Mouse (Mus musculus) adrenal gland, adult 10 weeks (tissue): ENCODE data around the gene Epn3. TPM values are rescaled to one million over a fixed set of nuclear protein-coding genes. Genes with fewer than 3 reads are reported as not detected.

Source experiments
- polyA plus RNA-seq: library from polyadenylated mRNA; stranded (reverse); fragments of 350-450 nt; fragmentation: Illumina TruSeq; extraction: RNeasy Lipid Tissue Mini Kit (QIAGEN cat#74804); gene quantifications from one replicate; pipeline ENCODE4 v1.2.3, GENCODE M21; 2014; ENCODE audit warnings: low read depth, low replicate concordance

Epn3 gene
- 1.2 TPM for polyA plus RNA-seq

DNA sequence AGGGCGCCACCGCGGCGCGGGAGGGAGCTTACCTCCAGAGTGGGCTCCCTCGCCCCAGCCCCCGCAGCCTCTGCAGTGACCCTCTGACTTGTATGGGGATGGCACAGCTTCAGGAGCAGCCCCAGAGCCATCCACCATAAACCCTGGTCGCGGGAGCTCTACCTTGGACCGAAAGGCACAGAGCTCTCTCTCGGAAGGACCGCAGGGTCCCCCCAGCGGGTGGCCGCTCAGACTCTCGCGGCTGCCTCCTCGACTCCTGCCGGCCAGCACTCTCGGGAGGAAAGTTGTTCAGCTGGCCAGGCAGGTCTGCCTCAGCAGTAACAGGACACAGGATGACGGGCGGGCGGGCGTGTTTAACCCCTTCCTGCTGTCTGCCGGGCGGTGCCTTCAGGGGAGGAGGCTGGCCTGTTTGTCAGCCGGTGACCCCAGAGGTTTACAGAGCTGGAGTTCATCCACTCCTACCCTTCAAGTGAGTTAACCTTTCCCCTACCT, at the start of gene Epn3:
Epn3 (minus strand) TSS at position 314 of the 492 bp plus-strand sequence.

DNA sequence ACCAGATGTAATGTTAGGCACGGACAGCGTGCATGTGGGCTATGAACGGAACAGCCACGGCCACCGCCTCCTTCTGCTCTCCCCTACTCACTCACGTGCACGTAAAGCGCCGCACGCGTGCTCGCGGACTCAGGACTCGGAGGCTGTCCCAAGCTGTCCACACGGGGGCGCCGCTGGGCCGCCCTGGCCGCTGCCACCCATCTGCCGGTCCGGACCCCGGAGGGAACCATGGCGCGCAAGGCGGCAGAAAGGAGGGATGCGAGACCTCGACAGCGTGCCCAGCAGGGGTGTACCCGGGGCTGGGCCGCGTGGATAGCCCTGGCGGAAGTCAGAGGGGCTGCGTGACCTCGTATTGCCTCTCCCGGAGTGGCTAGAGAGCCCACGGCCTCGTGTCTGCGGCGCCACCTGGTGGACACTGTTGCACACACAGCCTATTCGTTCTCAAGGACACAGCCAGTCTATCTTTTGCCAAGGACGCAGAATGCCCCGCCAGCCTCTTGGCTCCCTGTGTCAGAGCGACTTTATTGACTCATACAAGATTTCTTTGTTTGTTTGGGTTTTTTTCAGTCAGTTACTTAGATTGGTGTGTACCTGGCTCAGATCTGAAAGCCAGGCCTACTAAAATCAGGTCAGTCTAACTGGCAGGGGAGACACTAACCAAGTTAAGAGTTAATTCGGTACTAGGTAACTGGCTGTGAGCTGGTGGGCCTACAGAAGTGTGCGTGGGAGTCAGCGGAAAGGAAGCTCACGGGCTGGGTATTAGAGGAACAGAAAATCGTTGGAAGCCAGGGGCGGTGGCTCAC, 49.3 kb upstream of the Epn3 start, which contains the start of gene Rsad1:
Rsad1 (minus strand) TSS at position 368 of the 803 bp plus-strand sequence.

DNA sequence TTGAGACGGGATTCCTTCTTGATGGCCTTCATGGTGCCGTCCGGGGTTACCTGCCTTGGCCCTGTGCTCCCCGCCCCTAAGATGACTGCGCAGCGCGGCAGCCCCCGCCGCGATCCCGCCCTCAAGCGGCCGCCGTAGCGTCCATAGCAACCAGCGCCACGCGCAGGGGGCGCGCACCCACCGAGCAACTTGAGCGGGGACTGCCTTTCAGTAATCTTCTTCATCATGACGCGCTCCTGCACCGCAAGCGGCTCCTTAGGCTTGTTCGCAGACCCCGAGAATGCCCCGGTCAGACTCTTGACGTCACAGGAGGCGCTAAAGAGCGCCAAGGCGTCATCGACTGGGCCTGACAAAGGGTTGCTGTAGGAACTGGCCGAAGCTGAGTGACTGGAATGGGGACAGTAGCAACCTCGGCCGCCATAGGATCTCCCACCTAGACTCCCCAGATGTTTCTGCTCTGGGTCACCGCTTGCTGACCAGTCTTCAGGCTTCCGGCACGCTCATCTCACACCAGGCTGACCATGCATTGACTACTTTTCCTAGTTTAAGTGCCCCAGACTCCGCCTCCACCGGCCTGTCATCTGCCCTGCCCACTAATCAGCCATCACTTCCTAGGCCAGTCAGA, 21.6 kb upstream of the Epn3 start, which contains the start of gene Mycbpap:
Mycbpap (minus strand) TSS at position 524 of the 625 bp plus-strand sequence.

DNA sequence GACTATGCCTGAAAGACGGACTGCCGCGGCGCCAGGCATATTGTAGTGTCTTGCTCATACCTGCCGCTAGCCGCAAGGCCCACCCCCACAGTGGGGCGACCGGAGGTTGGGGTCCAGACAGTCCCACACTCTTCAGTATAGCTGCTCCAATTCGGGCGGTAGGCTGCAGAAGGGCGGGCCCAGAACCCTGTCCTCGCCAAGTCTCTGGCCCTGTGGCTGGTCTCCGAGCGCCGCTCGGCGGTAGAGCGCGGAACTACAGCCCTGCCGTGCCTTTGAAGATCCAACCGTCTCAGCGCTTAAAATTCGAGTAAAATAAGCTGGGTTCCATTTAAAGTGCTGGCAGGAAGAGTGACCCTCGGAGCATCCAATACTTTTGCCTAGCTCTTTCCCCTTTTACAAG, 13.8 kb downstream of the Epn3 start, which contains the start of gene Spata20:
Spata20 (minus strand) TSS at position 179 of the 400 bp plus-strand sequence.

DNA sequence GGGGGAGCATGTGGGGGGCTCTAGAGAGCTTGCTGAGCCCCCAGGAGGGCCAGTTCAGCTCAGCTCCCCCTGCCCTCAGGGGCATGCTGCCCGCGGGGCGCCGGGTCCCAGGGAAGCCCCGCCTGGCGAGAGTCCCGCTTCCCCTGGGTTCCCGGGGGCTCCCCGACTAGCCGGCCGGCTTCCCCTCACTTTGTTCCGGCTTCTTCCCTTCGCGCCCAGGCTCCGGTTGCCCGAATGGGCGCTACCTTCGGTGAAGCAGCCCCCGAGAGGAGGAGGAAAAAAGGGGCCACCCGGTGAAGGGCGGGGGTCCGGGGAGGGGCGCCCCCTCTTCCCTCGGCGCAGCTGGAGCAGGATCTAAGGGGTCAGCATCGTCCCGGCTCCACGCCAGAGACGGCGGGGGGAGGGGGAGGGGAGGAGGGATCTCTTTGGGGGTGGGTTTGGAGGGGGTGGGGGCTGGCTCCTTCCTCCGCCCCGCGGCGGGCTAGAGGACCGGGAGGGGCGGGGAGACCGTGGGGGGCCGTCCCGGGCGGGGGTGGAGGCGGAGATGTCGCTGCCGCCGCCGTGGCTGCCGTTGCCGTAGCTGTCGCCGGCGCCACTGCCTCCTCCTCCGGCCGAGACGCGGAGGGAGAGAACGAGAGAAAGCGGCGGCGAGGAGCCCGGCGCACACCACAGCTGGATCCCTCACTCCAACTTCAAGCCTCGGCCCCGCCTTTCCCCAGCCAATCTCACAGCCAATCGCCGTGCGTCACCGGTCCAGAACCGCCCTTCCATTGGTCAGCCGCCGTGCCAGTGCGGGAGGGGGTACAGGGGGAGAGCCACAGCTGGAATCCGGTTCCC, 25.8 kb downstream of the Epn3 start, which contains the start of gene Cacna1g:
Cacna1g (minus strand) TSS at position 492 of the 837 bp plus-strand sequence.

Other genes starting within 250 kb of the Epn3 start
- not detected for gene Gm21885, start 218.1 kb downstream of the Epn3 start, polyA plus RNA-seq
- gene Luc7l3, start 178.0 kb downstream of the Epn3 start, polyA plus RNA-seq = 185 TPM
- 124 TPM for gene Ankrd40, start 172.0 kb downstream of the Epn3 start, polyA plus RNA-seq
- gene Abcc3, start 107.0 kb downstream of the Epn3 start, polyA plus RNA-seq = 0.58 TPM
- gene Cacna1g, start 25.8 kb downstream of the Epn3 start, polyA plus RNA-seq = not detected
- gene Spata20, start 13.8 kb downstream of the Epn3 start, polyA plus RNA-seq = not detected
- not detected for gene Mycbpap, start 21.8 kb upstream of the Epn3 start, polyA plus RNA-seq
- gene Rsad1, start 49.3 kb upstream of the Epn3 start, polyA plus RNA-seq = 9.0 TPM
- not detected for gene Chad, start 65.1 kb upstream of the Epn3 start, polyA plus RNA-seq
- gene Acsf2, start 101.9 kb upstream of the Epn3 start, polyA plus RNA-seq = 111 TPM
- gene Lrrc59, start 129.8 kb upstream of the Epn3 start, polyA plus RNA-seq = 75.6 TPM
- 31.7 TPM for gene Mrpl27, start 153.8 kb upstream of the Epn3 start, polyA plus RNA-seq
- not detected for gene Eme1, start 154.0 kb upstream of the Epn3 start, polyA plus RNA-seq
- 1.2 TPM for gene Xylt2, start 177.5 kb upstream of the Epn3 start, polyA plus RNA-seq
- not detected for gene Gm11541, start 204.5 kb upstream of the Epn3 start, polyA plus RNA-seq
- not detected for gene Cdc34b, start 241.8 kb upstream of the Epn3 start, polyA plus RNA-seq